Mouse (Mus musculus): ENCODE data around the gene Myh9. TPM values are rescaled to one million over a fixed set of nuclear protein-coding genes. Genes with fewer than 3 reads are reported as not detected.
"Not testable (repeated sequence)": the region's sequence is repeated elsewhere in the genome, so short reads cannot be mapped to it uniquely, and the experiment has no call there.

The Myh9 gene
- total and polyA plus RNA-seq, 2 experiments from 2014 or later = 9.1 to 33.6 TPM

- H3K27me3 ChIP-seq (ENCODE audit: insufficient read depth, low read length) = no peaks in the 10 kb centered on the region
- H3K4me3 ChIP-seq (ENCODE audit: low read length) = no peak overlapping the region
- WGBS = 72% methylated on average over 5 of the region's 5 CpGs
Measured at GRCm38 (mm10) chr15:77849039-77849436, 7.1 kb upstream of the Myh9 start.

GRCm38 (mm10) chr15:77848415-77849038 lies 6.6 kb upstream of the Myh9 start:
- H3K9ac ChIP-seq (replicated peaks; ENCODE audit: low read length) = no peak overlapping the region
- ATAC-seq (no peak), DNase-seq (ENCODE audit: low spot score) (no peak)
- H3K27ac ChIP-seq = no peak overlapping the region
- H3K4me2 ChIP-seq (ENCODE audit: low read depth, low read length) = no peak overlapping the region
- no peak overlapping the region for H3K4me3 ChIP-seq (ENCODE audit: low read length)
- no peaks in the 10 kb centered on the region for H3K27me3 ChIP-seq (ENCODE audit: insufficient read depth, low read length)
- no peaks in the 10 kb centered on the region for H3K4me1 ChIP-seq (ENCODE audit: insufficient read depth, low read length)
- TF ChIP-seq CTCF (IDR thresholded peaks at IDR 0.05; ENCODE audit: low read depth) = no peak
- no peaks in the 10 kb centered on the region for H3K9me3 ChIP-seq (ENCODE audit: low read length)
- no peaks in the 10 kb centered on the region for H3K36me3 ChIP-seq (ENCODE audit: insufficient read depth, low read length)
- 81% methylated on average over 16 of the region's 16 CpGs for WGBS

More at GRCm38 (mm10) chr15:77849039-77849436, 7.1 kb upstream of the Myh9 start:
- Histone ChIP-seq H3K9ac (replicated peaks; ENCODE audit: low read length) (no peak overlapping the region), H3K36me3 (ENCODE audit: insufficient read depth, low read length) (no peaks in the 10 kb centered on the region), H3K27ac (no peak overlapping the region), H3K9me3 (ENCODE audit: low read length) (no peaks in the 10 kb centered on the region), H3K4me1 (ENCODE audit: insufficient read depth, low read length) (no peaks in the 10 kb centered on the region), H3K4me2 (ENCODE audit: low read depth, low read length) (no peak overlapping the region)
- no peak for TF ChIP-seq CTCF (IDR thresholded peaks at IDR 0.05; ENCODE audit: low read depth)
- no peak for ATAC-seq
- DNase-seq (ENCODE audit: low spot score) = no peak

- Histone ChIP-seq H3K4me2 (ENCODE audit: low read depth, low read length) (no peak overlapping the region), H3K4me3 (ENCODE audit: low read length) (no peak overlapping the region), H3K36me3 (ENCODE audit: insufficient read depth, low read length) (no peaks in the 10 kb centered on the region), H3K4me1 (ENCODE audit: insufficient read depth, low read length) (no peaks in the 10 kb centered on the region), H3K9me3 (ENCODE audit: low read length) (no peaks in the 10 kb centered on the region), H3K9ac (replicated peaks; ENCODE audit: low read length) (no peak overlapping the region), H3K27me3 (ENCODE audit: insufficient read depth, low read length) (no peaks in the 10 kb centered on the region), H3K27ac (no peak overlapping the region)
- ATAC-seq (no peak), DNase-seq (ENCODE audit: low spot score) (no peak)
- WGBS = 81% methylated on average over 3 of the region's 3 CpGs
- TF ChIP-seq CTCF (IDR thresholded peaks at IDR 0.05; ENCODE audit: low read depth) = no peak
Measured at GRCm38 (mm10) chr15:77847826-77848225, 5.9 kb upstream of the Myh9 start.

GRCm38 (mm10) chr15:77847108-77847507 lies 5.1 kb upstream of the Myh9 start:
- no peaks in the 10 kb centered on the region for H3K36me3 ChIP-seq (ENCODE audit: insufficient read depth, low read length)
- H3K9me3 ChIP-seq (ENCODE audit: low read length) = no peaks in the 10 kb centered on the region
- no peak overlapping the region for H3K27ac ChIP-seq
- no peak for TF ChIP-seq CTCF (IDR thresholded peaks at IDR 0.05; ENCODE audit: low read depth)
- DNase-seq (ENCODE audit: low spot score) (no peak), ATAC-seq (no peak)
- no peak overlapping the region for H3K9ac ChIP-seq (replicated peaks; ENCODE audit: low read length)
- no peaks in the 10 kb centered on the region for H3K27me3 ChIP-seq (ENCODE audit: insufficient read depth, low read length)
- H3K4me1 ChIP-seq (ENCODE audit: insufficient read depth, low read length) = no peaks in the 10 kb centered on the region
- H3K4me3 ChIP-seq (ENCODE audit: low read length) = no peak overlapping the region
- no peak overlapping the region for H3K4me2 ChIP-seq (ENCODE audit: low read depth, low read length)
- 85% methylated on average over 3 of the region's 3 CpGs for WGBS

DNA sequence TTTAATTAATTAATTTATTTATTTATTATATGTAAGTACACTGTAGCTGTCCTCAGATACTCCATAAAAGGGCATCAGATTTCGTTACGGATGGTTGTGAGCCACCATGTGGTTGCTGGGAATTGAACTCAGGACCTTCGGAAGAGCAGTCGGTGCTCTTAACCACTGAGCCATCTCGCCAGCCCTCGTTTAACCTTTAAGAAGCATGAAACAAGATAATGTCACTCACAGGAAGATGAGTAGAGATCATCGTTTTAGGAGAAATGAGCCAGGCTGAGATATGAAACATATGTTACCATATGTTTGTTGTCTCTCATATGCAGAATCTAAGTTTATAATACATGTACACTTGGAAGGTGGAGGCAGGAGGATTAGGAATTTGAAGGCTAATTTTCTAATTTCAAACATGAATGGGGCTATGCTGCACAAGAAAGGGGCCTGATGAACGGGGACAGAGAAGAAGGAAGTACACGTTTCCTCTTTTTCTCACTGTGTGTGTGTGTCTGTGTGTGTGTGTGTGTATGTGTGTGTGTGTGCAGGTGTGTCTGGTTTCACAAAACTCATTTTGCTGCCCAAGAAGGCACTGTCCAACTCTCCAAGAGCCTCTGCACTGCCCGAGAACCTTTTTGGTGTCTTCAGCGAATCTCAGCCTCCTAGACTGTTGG lies 4.1 kb upstream of the Myh9 start:
- not testable (repeated sequence) for H3K36me3 ChIP-seq (ENCODE audit: insufficient read depth, low read length); H3K9me3 ChIP-seq (ENCODE audit: low read length); H3K27ac ChIP-seq; H3K9ac ChIP-seq (replicated peaks; ENCODE audit: low read length); H3K4me3 ChIP-seq (ENCODE audit: low read length); H3K4me2 ChIP-seq (ENCODE audit: low read depth, low read length); H3K27me3 ChIP-seq (ENCODE audit: insufficient read depth, low read length); ATAC-seq; DNase-seq (ENCODE audit: low spot score); H3K4me1 ChIP-seq (ENCODE audit: insufficient read depth, low read length)
- 87% methylated on average over 11 of the region's 11 CpGs for WGBS

GRCm38 (mm10) chr15:77844955-77845635 lies 3.1 kb upstream of the Myh9 start:
- no peaks in the 10 kb centered on the region for H3K27me3 ChIP-seq (ENCODE audit: insufficient read depth, low read length)
- no peaks in the 10 kb centered on the region for H3K9me3 ChIP-seq (ENCODE audit: low read length)
- no peak overlapping the region for H3K4me3 ChIP-seq (ENCODE audit: low read length)
- TF ChIP-seq CTCF (IDR thresholded peaks at IDR 0.05; ENCODE audit: low read depth) = no peak
- H3K27ac ChIP-seq = no peak overlapping the region
- H3K4me2 ChIP-seq (ENCODE audit: low read depth, low read length) = no peak overlapping the region
- 83% methylated on average over 16 of the region's 16 CpGs for WGBS
- H3K9ac ChIP-seq (replicated peaks; ENCODE audit: low read length) = no peak overlapping the region
- ATAC-seq = no peak
- peaks cover 8% of the 10 kb centered on the region; the same call in 1 of the 2 replicates for H3K4me1 ChIP-seq (ENCODE audit: insufficient read depth, low read length)
- H3K36me3 ChIP-seq (ENCODE audit: insufficient read depth, low read length) = no peaks in the 10 kb centered on the region
- DNase-seq (ENCODE audit: low spot score) = no peak

All from hindbrain, postnatal 0 days (tissue).